Mouse (Mus musculus) limb, embryonic 15.5 days (tissue): Measurements from ENCODE around the gene Gan. TPM values are rescaled to one million over a fixed set of nuclear protein-coding genes. Genes with fewer than 3 reads are reported as not detected.

ENCODE experiments used
- ATAC-seq: fragments of 200-750 bp; cut with Nextera tagmentation; 2 replicates; pipeline ENCODE4 v1.8.0; 2017; ENCODE audit warnings: low read depth, moderate TSS enrichment; ENCODE audit not compliant: insufficient number of reproducible peaks, low FRiP score, low TSS enrichment
- H3K27ac ChIP-seq: fragments of 300-500 bp; sonication (generic); 2 replicates; pipeline ENCODE4 v1.5.1; 2015; ENCODE audit warnings: moderate library complexity, mild to moderate bottlenecking, inconsistent platforms
- H3K27me3 ChIP-seq: fragments of 300-500 bp; sonication (generic); 2 replicates; pipeline ENCODE4 v1.6.1; 2015; ENCODE audit warnings: inconsistent platforms
- H3K36me3 ChIP-seq: fragments of 300-500 bp; sonication (generic); 2 replicates; pipeline ENCODE4 v1.6.1; 2015; ENCODE audit warnings: inconsistent platforms
- H3K4me1 ChIP-seq: fragments of 300-500 bp; sonication (generic); 2 replicates; pipeline ENCODE4 v1.6.1; 2015; ENCODE audit warnings: inconsistent platforms
- H3K4me2 ChIP-seq: fragments of 300-500 bp; sonication (generic); 2 replicates; pipeline ENCODE4 v1.6.1; 2015; ENCODE audit warnings: mild to moderate bottlenecking, inconsistent platforms
- H3K4me3 ChIP-seq: fragments of 300-500 bp; sonication (generic); 2 replicates; pipeline ENCODE4 v1.5.1; 2015; ENCODE audit warnings: mild to moderate bottlenecking, inconsistent platforms
- H3K9ac ChIP-seq: fragments of 300-500 bp; sonication (generic); 2 replicates; pipeline ENCODE4 v1.6.1; 2015; ENCODE audit warnings: inconsistent platforms
- H3K9me3 ChIP-seq: fragments of 300-500 bp; sonication (generic); 2 replicates; pipeline ENCODE4 v1.6.1; 2016; ENCODE audit warnings: inconsistent platforms
- WGBS: fragments of 180-500 bp; shearing (Covaris S2); methylation state at CpG from one replicate; pipeline ENCODE4 v1.1.7; 2015; 5-methylcytosine and 5-hydroxymethylcytosine counted together
- polyA plus RNA-seq: library from polyadenylated mRNA; unstranded; fragments of >200 nt; fragmentation: Nextera tagmentation; extraction: Ambion mirVana; gene quantifications from 2 replicates; pipeline ENCODE4 v1.2.1, GENCODE M21; 2015

Gene Gan
- polyA plus RNA-seq, 1 experiment from 2014 or later: 3.7 TPM

- H3K4me3 ChIP-seq: peak overlapping the region; percentile 92
These were observed 100.1 kb downstream of the Gan start for GRCm38 (mm10) chr8:117257821-117258575.

DNA sequence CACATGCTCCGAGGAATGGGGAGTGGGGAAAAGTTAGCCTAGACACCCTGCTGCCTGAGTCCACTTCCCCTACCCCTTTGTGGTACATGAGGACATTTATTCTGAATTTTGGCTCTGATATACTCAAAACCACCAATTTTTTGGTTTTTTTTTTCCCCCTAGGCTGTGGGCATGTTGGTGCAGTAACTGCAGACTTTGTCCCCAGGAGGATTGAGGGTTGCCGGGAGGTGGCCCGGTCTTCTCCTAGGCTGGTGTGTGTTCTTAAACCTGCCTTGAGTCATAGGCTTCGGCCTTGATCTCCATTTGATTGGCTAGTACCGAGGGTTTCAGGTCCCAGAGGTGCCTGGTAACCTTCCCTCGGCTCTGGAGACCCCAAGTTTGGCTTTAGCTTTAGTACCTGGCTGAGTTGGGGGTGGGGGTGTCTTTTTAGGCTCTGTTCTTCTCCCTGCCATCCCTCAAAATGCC lies 100.7 kb downstream of the Gan start:
- Histone ChIP-seq H3K36me3 (no peaks in the 10 kb centered on the region), H3K4me2 (peak overlapping the region; percentile 79), H3K4me3 (peak overlapping the region; percentile 92), H3K27ac (peak overlapping the region; percentile 87), H3K27me3 (no peaks in the 10 kb centered on the region), H3K9me3 (no peaks in the 10 kb centered on the region), H3K4me1 (peaks cover 45% of the 10 kb centered on the region), H3K9ac (peak overlapping the region; percentile 82)
- ATAC-seq: no peak
- WGBS: 24% methylated on average over 6 of the region's 6 CpGs

More at GRCm38 (mm10) chr8:117257821-117258575, 100.1 kb downstream of the Gan start:
- peak overlapping the region; percentile 87 for H3K27ac ChIP-seq
- ATAC-seq: no peak
- H3K9me3 ChIP-seq: no peaks in the 10 kb centered on the region
- H3K9ac ChIP-seq: peak overlapping the region; percentile 82
- H3K36me3 ChIP-seq: no peaks in the 10 kb centered on the region
- 2% methylated on average over 22 of the region's 22 CpGs for WGBS
- H3K4me2 ChIP-seq: peak overlapping the region; percentile 79
- no peaks in the 10 kb centered on the region for H3K27me3 ChIP-seq
- H3K4me1 ChIP-seq: peaks cover 45% of the 10 kb centered on the region

- 52% methylated on average over 11 of the region's 11 CpGs for WGBS
- H3K9me3 ChIP-seq: no peaks in the 10 kb centered on the region
- peak overlapping the region; percentile 87; the same call in 1 of the 2 replicates for H3K27ac ChIP-seq
- peaks cover 45% of the 10 kb centered on the region for H3K4me1 ChIP-seq
- no peak for ATAC-seq
- H3K9ac ChIP-seq: 0 out of 2 replicates have a peak overlapping the region, but pooled peaks have one; percentile 10
- no peaks in the 10 kb centered on the region for H3K27me3 ChIP-seq
- H3K4me2 ChIP-seq: peak overlapping the region; percentile 79
- peak overlapping the region; percentile 92 for H3K4me3 ChIP-seq
- H3K36me3 ChIP-seq: no peaks in the 10 kb centered on the region
These were observed 101.6 kb downstream of the Gan start for GRCm38 (mm10) chr8:117259431-117260001.

- Histone ChIP-seq H3K36me3 (no peaks in the 10 kb centered on the region), H3K27ac (no peak overlapping the region), H3K9me3 (no peaks in the 10 kb centered on the region), H3K4me3 (peak overlapping the region; percentile 92; the same call in 1 of the 2 replicates), H3K4me1 (peaks cover 47% of the 10 kb centered on the region), H3K27me3 (no peaks in the 10 kb centered on the region), H3K4me2 (peak overlapping the region; percentile 15), H3K9ac (no peak overlapping the region)
- 46% methylated on average over 14 of the region's 14 CpGs for WGBS
- ATAC-seq: no peak
These were observed 102.4 kb downstream of the Gan start for GRCm38 (mm10) chr8:117260234-117260929.

DNA sequence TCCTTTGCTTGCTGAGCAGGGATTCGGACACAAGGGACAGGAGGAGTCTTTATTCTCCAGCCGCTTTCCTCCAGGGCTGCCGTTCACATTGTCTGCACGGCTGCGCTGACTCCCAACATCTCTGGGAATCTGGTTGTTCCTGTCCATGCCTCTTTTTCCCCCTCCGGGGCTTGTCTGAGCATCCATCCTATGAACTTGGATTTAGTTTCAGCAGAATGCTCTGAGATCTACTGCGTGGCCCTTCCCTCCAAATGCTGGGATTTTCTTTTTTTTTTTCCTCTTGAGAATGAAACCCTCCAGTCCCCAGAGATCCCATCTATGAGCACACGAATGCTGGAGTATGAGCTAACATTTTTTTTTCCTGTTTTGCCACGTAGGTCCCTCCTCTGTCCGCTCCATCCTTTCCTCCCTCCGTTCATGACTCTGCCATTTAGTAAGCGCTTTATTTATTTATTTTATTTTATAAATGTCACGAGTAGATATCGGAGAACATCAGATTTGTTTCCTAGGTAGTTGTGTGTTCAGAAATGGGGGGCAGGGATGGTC lies 103.1 kb downstream of the Gan start:
- Histone ChIP-seq H3K4me3 (no peak overlapping the region), H3K27ac (no peak overlapping the region), H3K4me1 (peaks cover 46% of the 10 kb centered on the region), H3K36me3 (no peaks in the 10 kb centered on the region), H3K9ac (no peak overlapping the region), H3K4me2 (peak overlapping the region; percentile 15; the same call in 1 of the 2 replicates), H3K27me3 (no peaks in the 10 kb centered on the region), H3K9me3 (no peaks in the 10 kb centered on the region)
- no peak for ATAC-seq
- 48% methylated on average over 14 of the region's 14 CpGs for WGBS

GRCm38 (mm10) chr8:117261702-117262101 lies 103.8 kb downstream of the Gan start:
- peaks cover 44% of the 10 kb centered on the region for H3K4me1 ChIP-seq
- H3K4me2 ChIP-seq: no peak overlapping the region
- no peaks in the 10 kb centered on the region for H3K36me3 ChIP-seq
- no peak overlapping the region for H3K9ac ChIP-seq
- no peak for ATAC-seq
- H3K9me3 ChIP-seq: no peaks in the 10 kb centered on the region
- no peak overlapping the region for H3K27ac ChIP-seq
- 27% methylated on average over 9 of the region's 9 CpGs for WGBS
- H3K27me3 ChIP-seq: no peaks in the 10 kb centered on the region
- no peak overlapping the region for H3K4me3 ChIP-seq

DNA sequence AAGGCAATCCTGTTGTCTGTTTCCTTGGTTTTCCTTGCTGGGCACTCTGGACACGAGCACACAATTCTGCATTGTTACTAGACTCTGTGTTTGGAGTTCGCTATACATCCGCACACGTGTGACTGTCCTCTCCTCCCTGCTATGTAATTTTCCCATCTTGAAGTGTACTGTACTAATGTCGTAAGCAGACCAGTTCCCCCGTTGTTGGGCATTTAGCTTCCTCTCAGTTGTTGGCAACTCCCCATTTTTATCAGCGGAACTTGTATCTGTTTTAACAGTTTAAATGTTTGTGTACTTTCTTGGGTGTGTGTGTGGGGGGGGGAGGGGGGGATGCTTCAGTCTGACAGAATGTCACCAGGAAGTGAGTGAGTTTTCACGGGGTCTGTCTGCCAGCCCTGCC lies 104.8 kb downstream of the Gan start:
- no peaks in the 10 kb centered on the region for H3K9me3 ChIP-seq
- H3K27ac ChIP-seq: no peak overlapping the region
- no peaks in the 10 kb centered on the region for H3K27me3 ChIP-seq
- no peak for ATAC-seq
- H3K36me3 ChIP-seq: no peaks in the 10 kb centered on the region
- peaks cover 39% of the 10 kb centered on the region for H3K4me1 ChIP-seq
- no peak overlapping the region for H3K9ac ChIP-seq
- H3K4me3 ChIP-seq: no peak overlapping the region
- no peak overlapping the region for H3K4me2 ChIP-seq
- 58% methylated on average over 8 of the region's 8 CpGs for WGBS

- no peak for ATAC-seq
- Histone ChIP-seq H3K4me1 (peaks cover 38% of the 10 kb centered on the region), H3K27me3 (no peaks in the 10 kb centered on the region)
These were observed 105.5 kb downstream of the Gan start for GRCm38 (mm10) chr8:117263442-117263841.

DNA sequence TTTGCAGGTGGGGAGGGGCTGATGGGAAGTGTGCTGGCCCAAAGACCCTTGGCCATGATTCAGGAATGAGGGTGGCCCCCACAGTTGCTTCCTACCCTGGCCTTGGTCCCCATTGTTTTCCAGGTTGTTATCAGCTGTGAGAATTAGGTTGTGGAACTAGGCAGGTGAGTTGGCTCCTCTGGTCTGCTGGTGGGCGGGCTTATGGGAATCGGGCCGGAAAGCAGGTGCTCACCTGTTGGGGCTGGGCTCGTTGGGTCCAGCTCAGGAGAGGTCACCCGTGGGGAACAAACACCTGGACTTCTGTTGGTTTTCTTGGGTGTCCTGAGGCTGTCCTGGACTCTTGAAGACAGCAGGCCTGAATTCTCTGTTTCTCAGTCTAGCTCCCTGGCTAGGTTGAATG lies 107.1 kb downstream of the Gan start:
- Histone ChIP-seq H3K4me3 (no peak overlapping the region), H3K4me2 (no peak overlapping the region), H3K9ac (no peak overlapping the region), H3K27me3 (no peaks in the 10 kb centered on the region), H3K9me3 (no peaks in the 10 kb centered on the region), H3K27ac (no peak overlapping the region), H3K4me1 (peaks cover 25% of the 10 kb centered on the region), H3K36me3 (no peaks in the 10 kb centered on the region)
- 77% methylated on average over 5 of the region's 5 CpGs for WGBS
- ATAC-seq: no peak

More at GRCm38 (mm10) chr8:117263442-117263841, 105.5 kb downstream of the Gan start:
- 66% methylated on average over 6 of the region's 6 CpGs for WGBS
- Histone ChIP-seq H3K4me2 (no peak overlapping the region), H3K36me3 (no peaks in the 10 kb centered on the region), H3K9ac (no peak overlapping the region), H3K9me3 (no peaks in the 10 kb centered on the region), H3K4me3 (no peak overlapping the region), H3K27ac (no peak overlapping the region)
